Mouse (Mus musculus): Measurements from ENCODE around the gene Csde1. TPM values are rescaled to one million over a fixed set of nuclear protein-coding genes. Genes with fewer than 3 reads are reported as not detected.

Csde1 gene
- polyA plus RNA-seq, 1 experiment from 2014 or later, result 569 TPM

DNA sequence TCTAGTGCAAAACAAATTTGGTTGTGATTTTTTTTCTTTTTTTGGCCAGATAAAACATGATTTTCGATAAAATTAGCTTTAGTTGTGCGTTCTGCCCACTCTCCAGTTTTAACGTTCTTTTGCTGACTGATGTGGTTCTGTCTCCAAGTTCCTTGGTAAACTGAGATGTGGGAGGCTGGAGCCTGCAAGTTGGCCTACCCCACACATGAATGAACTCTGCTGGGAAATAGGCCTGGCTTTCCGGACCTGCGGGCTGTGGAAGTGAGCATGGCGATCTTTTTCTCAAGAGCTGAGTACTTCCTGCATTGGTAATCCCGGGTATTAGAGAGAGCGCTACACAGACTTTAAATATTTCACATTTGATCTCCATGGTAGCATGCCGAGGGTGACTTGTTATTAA, 55.6 kb downstream of the Csde1 start:
- 90% methylated on average over 9 of the region's 9 CpGs for WGBS
- ATAC-seq (ENCODE audit: low FRiP score) (no peak), DNase-seq (ENCODE audit: low spot score) (no peak)
- H3K4me1 ChIP-seq (replicated peaks; ENCODE audit: control insufficient read depth, insufficient read depth, low read length), result no peaks in the 10 kb centered on the region
- no peak overlapping the region for H3K4me2 ChIP-seq (replicated peaks; ENCODE audit: low read depth, low read length)
- no peak overlapping the region for H3K9ac ChIP-seq (ENCODE audit: low read depth, low read length)
- H3K36me3 ChIP-seq (ENCODE audit: control insufficient read depth, insufficient read depth, low read length), result no peaks in the 10 kb centered on the region
- no peak overlapping the region for H3K4me3 ChIP-seq (ENCODE audit: low read depth, low read length)
- no peaks in the 10 kb centered on the region for H3K9me3 ChIP-seq (ENCODE audit: control insufficient read depth, low read length)
- H3K27me3 ChIP-seq (ENCODE audit: control insufficient read depth, insufficient read depth, low read length), result no peaks in the 10 kb centered on the region
- H3K27ac ChIP-seq (ENCODE audit: low read depth, low read length), result no peak overlapping the region

DNA sequence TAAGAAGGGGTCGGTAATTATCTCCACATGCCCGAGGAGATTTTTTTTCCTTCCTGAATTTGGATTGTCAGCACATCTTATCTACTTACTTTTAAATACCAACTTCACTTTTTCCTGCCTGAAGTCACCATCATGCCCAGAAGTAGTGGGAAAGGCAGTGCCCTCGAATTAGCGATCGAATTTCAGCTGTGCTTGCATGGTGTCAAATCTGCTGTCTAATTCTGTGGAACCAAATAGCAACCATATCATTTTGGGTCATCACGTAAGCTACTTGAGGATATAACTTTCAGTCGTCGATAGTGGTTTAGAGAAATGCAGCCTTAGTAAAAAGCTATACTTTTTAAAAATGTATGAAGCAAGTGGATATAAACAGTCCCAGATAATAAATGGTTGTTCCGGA, 56.2 kb downstream of the Csde1 start:
- Histone ChIP-seq H3K27me3 (ENCODE audit: control insufficient read depth, insufficient read depth, low read length) (no peaks in the 10 kb centered on the region), H3K9me3 (ENCODE audit: control insufficient read depth, low read length) (no peaks in the 10 kb centered on the region), H3K9ac (ENCODE audit: low read depth, low read length) (no peak overlapping the region), H3K27ac (ENCODE audit: low read depth, low read length) (no peak overlapping the region), H3K4me1 (replicated peaks; ENCODE audit: control insufficient read depth, insufficient read depth, low read length) (no peaks in the 10 kb centered on the region), H3K4me2 (replicated peaks; ENCODE audit: low read depth, low read length) (no peak overlapping the region), H3K36me3 (ENCODE audit: control insufficient read depth, insufficient read depth, low read length) (no peaks in the 10 kb centered on the region), H3K4me3 (ENCODE audit: low read depth, low read length) (no peak overlapping the region)
- 95% methylated on average over 9 of the region's 9 CpGs for WGBS
- DNase-seq (ENCODE audit: low spot score), result no peak
- no peak for ATAC-seq (ENCODE audit: low FRiP score)

DNA sequence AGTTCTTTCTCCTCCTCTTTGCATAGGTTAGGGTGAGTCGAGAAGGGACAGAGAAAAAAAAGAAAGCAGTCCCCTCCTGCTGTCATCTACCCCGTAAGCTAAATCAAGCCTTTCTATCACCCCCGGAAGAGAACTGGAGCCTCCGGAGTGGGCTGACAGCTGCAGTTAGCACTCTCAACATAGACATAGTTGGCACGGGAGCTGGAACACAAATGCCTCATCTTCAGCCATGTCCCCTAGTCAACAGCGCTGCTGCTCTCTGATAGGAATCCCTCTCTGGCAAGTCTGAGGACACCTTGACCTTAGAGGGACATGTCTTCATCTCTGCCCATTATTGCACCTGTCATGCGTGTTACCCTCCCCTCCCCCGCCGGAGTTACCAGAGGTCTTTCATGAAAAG, 59.1 kb downstream of the Csde1 start:
- no peaks in the 10 kb centered on the region for H3K27me3 ChIP-seq (ENCODE audit: control insufficient read depth, insufficient read depth, low read length)
- 83% methylated on average over 9 of the region's 9 CpGs for WGBS
- H3K4me1 ChIP-seq (replicated peaks; ENCODE audit: control insufficient read depth, insufficient read depth, low read length), result no peaks in the 10 kb centered on the region

DNA sequence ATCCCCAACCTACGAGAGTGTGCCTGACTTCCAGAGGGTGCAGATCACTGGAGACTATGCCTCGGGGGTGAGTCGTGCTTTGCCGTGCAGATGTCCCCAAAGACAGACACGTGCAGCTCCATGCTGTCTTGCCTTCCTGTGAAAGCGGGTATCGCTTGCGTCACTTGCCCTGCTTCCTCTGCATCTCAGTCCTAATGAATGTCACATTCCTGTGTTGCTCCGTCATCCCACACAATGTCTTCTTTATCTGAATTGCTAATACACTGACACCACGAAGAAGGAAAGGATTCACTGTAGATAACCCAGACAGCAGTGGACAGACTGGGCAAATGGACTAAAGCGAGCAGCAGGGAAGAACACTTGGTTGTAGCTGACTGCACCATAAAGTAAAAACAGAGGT, 60.8 kb downstream of the Csde1 start:
- no peak overlapping the region for H3K4me2 ChIP-seq (replicated peaks; ENCODE audit: low read depth, low read length)
- no peaks in the 10 kb centered on the region for H3K36me3 ChIP-seq (ENCODE audit: control insufficient read depth, insufficient read depth, low read length)
- ATAC-seq (ENCODE audit: low FRiP score) (no peak), DNase-seq (ENCODE audit: low spot score) (no peak)
- H3K9ac ChIP-seq (ENCODE audit: low read depth, low read length), result no peak overlapping the region
- H3K4me1 ChIP-seq (replicated peaks; ENCODE audit: control insufficient read depth, insufficient read depth, low read length), result no peaks in the 10 kb centered on the region
- no peaks in the 10 kb centered on the region for H3K27me3 ChIP-seq (ENCODE audit: control insufficient read depth, insufficient read depth, low read length)
- no peak overlapping the region for H3K27ac ChIP-seq (ENCODE audit: low read depth, low read length)
- WGBS, result 64% methylated on average over 11 of the region's 11 CpGs
- no peaks in the 10 kb centered on the region for H3K9me3 ChIP-seq (ENCODE audit: control insufficient read depth, low read length)
- no peak overlapping the region for H3K4me3 ChIP-seq (ENCODE audit: low read depth, low read length)

More for the DNA sequence above, 59.1 kb downstream of the Csde1 start:
- no peak for DNase-seq (ENCODE audit: low spot score)
- Histone ChIP-seq H3K9ac (ENCODE audit: low read depth, low read length) (no peak overlapping the region), H3K4me3 (ENCODE audit: low read depth, low read length) (no peak overlapping the region), H3K36me3 (ENCODE audit: control insufficient read depth, insufficient read depth, low read length) (no peaks in the 10 kb centered on the region), H3K4me2 (replicated peaks; ENCODE audit: low read depth, low read length) (no peak overlapping the region), H3K9me3 (ENCODE audit: control insufficient read depth, low read length) (no peaks in the 10 kb centered on the region), H3K27ac (ENCODE audit: low read depth, low read length) (no peak overlapping the region)
- ATAC-seq (ENCODE audit: low FRiP score), result no peak

DNA sequence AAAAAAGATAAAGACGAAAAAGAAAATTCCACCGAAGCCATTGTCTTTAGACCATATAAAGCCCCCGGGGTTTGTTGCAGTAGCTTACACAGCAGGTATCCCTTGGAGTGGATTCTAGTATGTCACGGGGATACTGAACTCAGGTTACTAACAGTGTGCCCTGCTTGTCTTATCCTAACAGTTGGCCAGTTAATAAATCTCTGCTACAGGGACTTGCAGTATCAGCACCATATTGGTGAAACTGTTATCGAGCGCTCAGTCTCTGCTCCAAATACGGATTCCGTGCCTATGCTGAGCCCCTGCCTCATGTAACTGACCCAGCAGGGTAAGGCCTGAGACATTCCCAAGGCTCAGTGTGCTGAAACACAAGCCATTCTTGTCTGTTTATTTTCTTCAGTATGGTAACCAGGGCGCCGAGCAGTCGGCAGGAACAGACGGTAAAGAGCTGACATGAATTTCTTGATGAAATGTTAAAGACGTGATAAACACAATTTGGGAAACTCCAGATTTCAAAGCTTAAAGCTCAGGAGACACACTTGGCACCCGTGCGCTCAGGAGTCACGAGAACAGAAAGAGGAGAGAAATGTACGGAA, 61.7 kb downstream of the Csde1 start:
- no peak for ATAC-seq (ENCODE audit: low FRiP score)
- H3K4me3 ChIP-seq (ENCODE audit: low read depth, low read length), result no peak overlapping the region
- 85% methylated on average over 17 of the region's 17 CpGs for WGBS
- no peak overlapping the region for H3K27ac ChIP-seq (ENCODE audit: low read depth, low read length)
- no peak for DNase-seq (ENCODE audit: low spot score)
- H3K4me1 ChIP-seq (replicated peaks; ENCODE audit: control insufficient read depth, insufficient read depth, low read length), result no peaks in the 10 kb centered on the region
- H3K27me3 ChIP-seq (ENCODE audit: control insufficient read depth, insufficient read depth, low read length), result no peaks in the 10 kb centered on the region
- H3K9ac ChIP-seq (ENCODE audit: low read depth, low read length), result no peak overlapping the region
- no peaks in the 10 kb centered on the region for H3K9me3 ChIP-seq (ENCODE audit: control insufficient read depth, low read length)
- H3K36me3 ChIP-seq (ENCODE audit: control insufficient read depth, insufficient read depth, low read length), result no peaks in the 10 kb centered on the region
- no peak overlapping the region for H3K4me2 ChIP-seq (replicated peaks; ENCODE audit: low read depth, low read length)

DNA sequence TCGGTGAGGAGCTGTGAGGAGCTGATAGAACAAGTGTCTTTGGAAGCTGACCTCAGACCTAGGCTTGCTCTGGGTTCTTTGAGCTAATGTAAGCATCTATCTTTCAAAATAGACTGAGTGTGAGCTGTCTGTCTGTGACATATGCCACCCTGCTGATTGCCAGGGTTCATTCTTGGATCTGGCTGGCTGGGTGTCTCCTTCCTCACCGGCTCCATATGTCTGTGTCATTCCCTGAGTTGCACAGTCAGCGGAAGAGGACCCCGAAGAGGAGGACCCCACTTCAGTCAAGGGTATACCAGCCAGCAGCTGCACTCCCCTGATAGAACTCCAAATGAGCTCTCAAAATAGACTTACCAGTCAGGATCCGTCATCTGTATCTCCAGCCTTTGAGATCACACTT, 62.5 kb downstream of the Csde1 start:
- DNase-seq (ENCODE audit: low spot score) (no peak), ATAC-seq (ENCODE audit: low FRiP score) (no peak)
- no peak overlapping the region for H3K9ac ChIP-seq (ENCODE audit: low read depth, low read length)
- H3K9me3 ChIP-seq (ENCODE audit: control insufficient read depth, low read length), result no peaks in the 10 kb centered on the region
- 93% methylated on average over 5 of the region's 5 CpGs for WGBS
- no peak overlapping the region for H3K4me3 ChIP-seq (ENCODE audit: low read depth, low read length)
- H3K27me3 ChIP-seq (ENCODE audit: control insufficient read depth, insufficient read depth, low read length), result no peaks in the 10 kb centered on the region
- H3K4me1 ChIP-seq (replicated peaks; ENCODE audit: control insufficient read depth, insufficient read depth, low read length), result no peaks in the 10 kb centered on the region
- H3K27ac ChIP-seq (ENCODE audit: low read depth, low read length), result no peak overlapping the region
- no peak overlapping the region for H3K4me2 ChIP-seq (replicated peaks; ENCODE audit: low read depth, low read length)
- H3K36me3 ChIP-seq (ENCODE audit: control insufficient read depth, insufficient read depth, low read length), result no peaks in the 10 kb centered on the region

DNA sequence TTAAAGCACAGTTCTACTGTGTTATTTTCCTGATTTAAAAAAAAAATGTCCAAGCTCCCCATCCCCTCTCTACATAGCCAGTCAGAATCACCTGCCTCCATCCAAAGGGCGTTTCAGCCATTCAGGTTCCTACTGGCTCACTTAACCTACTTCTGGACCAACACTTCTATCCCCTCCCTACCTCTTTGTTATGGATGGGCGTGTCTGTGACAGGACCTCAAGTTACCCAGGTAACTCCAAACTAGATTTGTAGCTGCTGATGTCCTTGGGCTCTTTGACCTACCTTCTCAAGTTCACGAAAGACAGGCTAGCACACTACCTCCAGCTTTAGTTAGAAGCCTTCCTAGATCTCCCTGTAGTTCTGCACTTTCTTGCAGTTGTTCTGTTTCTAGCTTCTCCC, 65.8 kb downstream of the Csde1 start:
- 76% methylated on average over 3 of the region's 3 CpGs for WGBS
- Histone ChIP-seq H3K4me3 (ENCODE audit: low read depth, low read length) (no peak overlapping the region), H3K27me3 (ENCODE audit: control insufficient read depth, insufficient read depth, low read length) (no peaks in the 10 kb centered on the region), H3K4me1 (replicated peaks; ENCODE audit: control insufficient read depth, insufficient read depth, low read length) (no peaks in the 10 kb centered on the region), H3K36me3 (ENCODE audit: control insufficient read depth, insufficient read depth, low read length) (no peaks in the 10 kb centered on the region), H3K9me3 (ENCODE audit: control insufficient read depth, low read length) (no peaks in the 10 kb centered on the region), H3K9ac (ENCODE audit: low read depth, low read length) (no peak overlapping the region), H3K4me2 (replicated peaks; ENCODE audit: low read depth, low read length) (no peak overlapping the region), H3K27ac (ENCODE audit: low read depth, low read length) (no peak overlapping the region)
- ATAC-seq (ENCODE audit: low FRiP score), result no peak
- no peak for DNase-seq (ENCODE audit: low spot score)

DNA sequence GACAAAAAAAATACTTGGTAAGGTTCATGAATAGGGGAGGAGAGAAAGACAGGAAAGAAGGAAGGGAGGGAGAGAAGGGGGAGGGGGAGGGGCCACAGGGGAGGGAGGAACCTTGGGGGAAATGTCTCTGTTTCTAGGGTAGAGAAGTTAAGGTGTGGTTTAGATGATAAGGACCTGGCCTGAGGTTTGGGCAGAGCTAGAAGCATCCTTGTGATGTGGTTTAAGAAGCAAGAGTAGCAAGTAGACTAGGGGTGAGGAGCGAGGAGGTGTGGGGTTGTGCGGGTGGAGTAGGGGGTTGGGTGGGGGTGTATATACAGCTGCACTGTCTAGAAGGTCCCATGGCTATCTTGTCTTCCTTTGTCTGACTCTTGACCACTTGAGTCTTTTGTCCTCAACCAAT, 71.5 kb downstream of the Csde1 start:
- Histone ChIP-seq H3K4me2 (replicated peaks; ENCODE audit: low read depth, low read length) (no peak overlapping the region), H3K9me3 (ENCODE audit: control insufficient read depth, low read length) (no peaks in the 10 kb centered on the region), H3K4me3 (ENCODE audit: low read depth, low read length) (no peak overlapping the region), H3K27ac (ENCODE audit: low read depth, low read length) (no peak overlapping the region), H3K36me3 (ENCODE audit: control insufficient read depth, insufficient read depth, low read length) (no peaks in the 10 kb centered on the region), H3K4me1 (replicated peaks; ENCODE audit: control insufficient read depth, insufficient read depth, low read length) (no peaks in the 10 kb centered on the region), H3K27me3 (ENCODE audit: control insufficient read depth, insufficient read depth, low read length) (no peaks in the 10 kb centered on the region), H3K9ac (ENCODE audit: low read depth, low read length) (no peak overlapping the region)
- 100% methylated on average over 2 of the region's 2 CpGs for WGBS
- ATAC-seq (ENCODE audit: low FRiP score) (no peak), DNase-seq (ENCODE audit: low spot score) (no peak)

DNA sequence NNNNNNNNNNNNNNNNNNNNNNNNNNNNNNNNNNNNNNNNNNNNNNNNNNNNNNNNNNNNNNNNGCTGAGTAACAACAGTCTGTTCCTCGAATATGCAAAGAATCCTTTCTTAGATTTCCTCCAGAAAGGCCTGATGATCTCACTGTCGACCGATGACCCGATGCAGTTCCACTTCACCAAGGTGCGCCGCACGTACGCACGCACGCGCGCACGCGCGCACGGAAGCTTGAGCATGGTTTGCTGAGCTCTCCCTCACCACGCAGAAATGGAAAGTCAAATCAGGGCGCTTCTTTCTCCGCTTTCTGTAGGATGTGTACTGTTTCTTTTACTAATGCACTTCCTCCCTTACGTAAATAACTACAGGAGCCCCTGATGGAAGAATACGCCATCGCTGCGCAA, 78.4 kb downstream of the Csde1 start:
- WGBS, result 78% methylated on average over 23 of the region's 23 CpGs
- ATAC-seq (ENCODE audit: low FRiP score), result no peak

More for the DNA sequence above, 78.4 kb downstream of the Csde1 start:
- Histone ChIP-seq H3K27ac (ENCODE audit: low read depth, low read length) (no peak overlapping the region), H3K36me3 (ENCODE audit: control insufficient read depth, insufficient read depth, low read length) (no peaks in the 10 kb centered on the region), H3K4me3 (ENCODE audit: low read depth, low read length) (no peak overlapping the region), H3K9ac (ENCODE audit: low read depth, low read length) (no peak overlapping the region), H3K27me3 (ENCODE audit: control insufficient read depth, insufficient read depth, low read length) (peaks cover 10% of the 10 kb centered on the region), H3K4me1 (replicated peaks; ENCODE audit: control insufficient read depth, insufficient read depth, low read length) (no peaks in the 10 kb centered on the region), H3K4me2 (replicated peaks; ENCODE audit: low read depth, low read length) (no peak overlapping the region), H3K9me3 (ENCODE audit: control insufficient read depth, low read length) (no peaks in the 10 kb centered on the region)
- no peak for DNase-seq (ENCODE audit: low spot score)
